Mouse (Mus musculus) CH12.LX (cell line): ENCODE results near the gene Rap1a. TPM values are rescaled to one million over a fixed set of nuclear protein-coding genes. Genes with fewer than 3 reads are reported as not detected.

ENCODE experiments used
- DNase-seq: peaks from one replicate; pipeline ENCODE4 v3.0.0-alpha.2; 2013; ENCODE audit errors: extremely low read depth
- H3K27ac ChIP-seq: 2 replicates; pipeline ENCODE4 v1.5.1; 2012; ENCODE audit warnings: low read depth, mild to moderate bottlenecking, control low read depth, moderate library complexity; ENCODE audit not compliant: insufficient read depth
- H3K27me3 ChIP-seq: replicated peaks from 2 replicates; pipeline ENCODE3; 2012; ENCODE audit warnings: inconsistent platforms
- H3K36me3 ChIP-seq, 2 experiments: replicated peaks in 1 of 2; 2 replicates each; pipeline versions ENCODE3 to v1.6.1; 2012; ENCODE audit warnings: inconsistent platforms in 1 of 2, low read length in 1 of 2, mild to moderate bottlenecking in 1 of 2, mixed read lengths in 1 of 2, moderate library complexity in 1 of 2; ENCODE audit not compliant: control insufficient read depth in 1 of 2, insufficient read depth in 1 of 2
- H3K4me1 ChIP-seq, 2 experiments: 2 replicates each; pipeline ENCODE4 v1.6.1; 2012; ENCODE audit warnings: inconsistent platforms in 1 of 2, moderate library complexity in 1 of 2; ENCODE audit not compliant: insufficient read depth in 2 of 2, control insufficient read depth in 1 of 2
- H3K4me2 ChIP-seq: 2 replicates; pipeline ENCODE4 v1.6.1; 2012; ENCODE audit warnings: low read depth, mild to moderate bottlenecking, control low read depth; ENCODE audit not compliant: poor library complexity, insufficient read depth, severe bottlenecking
- H3K4me3 ChIP-seq, 3 experiments: fragments of 150-350 bp in 1 of 3; sonication (generic) in 1 of 3; replicated peaks in 1 of 3; 2 replicates each; pipeline versions ENCODE3 to v1.5.1; 2011 to 2012; ENCODE audit warnings: low read depth in 2 of 3, low read length in 2 of 3, mild to moderate bottlenecking in 2 of 3, moderate library complexity in 2 of 3, control low read depth in 1 of 3, improper control_type of control experiment in 1 of 3, inconsistent platforms in 1 of 3, mixed read lengths in 1 of 3; ENCODE audit not compliant: poor library complexity in 1 of 3
- H3K79me2 ChIP-seq: replicated peaks from 2 replicates; pipeline ENCODE4 v1.6.1; 2012; ENCODE audit warnings: mild to moderate bottlenecking, moderate library complexity; ENCODE audit not compliant: control insufficient read depth, poor library complexity, insufficient read depth, severe bottlenecking; ENCODE audit errors: extremely low read depth
- H3K9ac ChIP-seq: 2 replicates; pipeline ENCODE4 v1.6.1; 2012; ENCODE audit warnings: low read depth, mild to moderate bottlenecking, control low read depth, moderate library complexity; ENCODE audit not compliant: insufficient read depth
- H3K9me3 ChIP-seq: replicated peaks from 2 replicates; pipeline ENCODE3; 2012; ENCODE audit warnings: low read length, inconsistent platforms, mixed read lengths
- E2F4 ChIP-seq: IDR thresholded peaks from 2 replicates; pipeline ENCODE4 v1.6.1; 2011; ENCODE audit warnings: low read depth, low read length, improper control_type of control experiment; ENCODE audit not compliant: insufficient replicate concordance
- IRF4 ChIP-seq: IDR thresholded peaks from 2 replicates; pipeline ENCODE4 v1.6.1; 2014; ENCODE audit warnings: low read depth, mild to moderate bottlenecking, inconsistent platforms, low read length, improper control_type of control experiment
- JUN ChIP-seq: IDR thresholded peaks from 2 replicates; pipeline ENCODE4 v1.6.1; 2011; ENCODE audit warnings: low read depth, mild to moderate bottlenecking, low read length, improper control_type of control experiment, moderate library complexity; ENCODE audit not compliant: insufficient read depth
- MYC ChIP-seq: IDR thresholded peaks from 2 replicates; pipeline ENCODE4 v1.6.1; 2011; ENCODE audit warnings: low read depth, mild to moderate bottlenecking, improper control_type of control experiment, low read length
- NRF1 ChIP-seq: IDR thresholded peaks from 2 replicates; pipeline ENCODE4 v1.6.1; 2014; ENCODE audit warnings: low read depth, mild to moderate bottlenecking, inconsistent platforms, low read length, improper control_type of control experiment, moderate library complexity
- POLR2AphosphoS2 ChIP-seq: IDR thresholded peaks from 2 replicates; pipeline ENCODE4 v1.6.1; 2011; ENCODE audit warnings: low read depth, low read length, improper control_type of control experiment
- TCF12 ChIP-seq: IDR thresholded peaks from 2 replicates; pipeline ENCODE4 v1.6.1; 2014; ENCODE audit warnings: low read depth, mild to moderate bottlenecking, inconsistent platforms, low read length, improper control_type of control experiment
- USF1 ChIP-seq: IDR thresholded peaks from 2 replicates; pipeline ENCODE4 v1.6.1; 2014; ENCODE audit warnings: low read depth, mild to moderate bottlenecking, inconsistent platforms, low read length, improper control_type of control experiment
- ZKSCAN1 ChIP-seq: IDR thresholded peaks from 2 replicates; pipeline ENCODE4 v1.6.1; 2012; ENCODE audit warnings: low read depth, inconsistent platforms, low read length, improper control_type of control experiment, borderline replicate concordance
- ZMIZ1 ChIP-seq: IDR thresholded peaks from 2 replicates; pipeline ENCODE4 v1.6.1; 2012; ENCODE audit warnings: low read depth, mild to moderate bottlenecking, inconsistent platforms, low read length, improper control_type of control experiment
- ZNF384 ChIP-seq: IDR thresholded peaks from 2 replicates; pipeline ENCODE4 v1.6.1; 2012; ENCODE audit warnings: low read depth, low read length, improper control_type of control experiment, inconsistent platforms
- dilution Hi-C: fragments of 300-500 bp; cut with MboI; formaldehyde crosslinking; loops from 2 replicates; pipeline ENCODE4 v1.14.3; 2020; ENCODE audit warnings: low sequenced_read_pairs; ENCODE audit not compliant: extremely low pct_unique_long_range_greater_than_20kb, extremely low pct_ligation_motif_present
- in situ Hi-C: fragments of 300-500 bp; cut with MboI; formaldehyde crosslinking; loops from 3 replicates; pipeline ENCODE4 v1.14.3; 2019; ENCODE audit warnings: low sequenced_read_pairs, low pct_ligation_motif_present, low pct_unique_long_range_greater_than_20kb, mixed read lengths
- polyA plus RNA-seq: library from polyadenylated mRNA; unstranded; fragments of >175 nt; gene quantifications from 2 replicates; pipeline ENCODE4 v1.2.1, GENCODE M21; 2012; ENCODE audit warnings: low read depth; ENCODE audit not compliant: insufficient read length
- total RNA-seq, 2 experiments: library from RNA; depleted of rRNA; stranded (reverse); fragments of 300-350 nt in 1 of 2; fragments of >200 nt in 1 of 2; gene quantifications; 2 replicates each; pipeline ENCODE4 v1.2.3; 2012 to 2014

Gene Rap1a
- total and polyA plus RNA-seq, 3 experiments = 63.3 to 250 (median 209) TPM

DNA sequence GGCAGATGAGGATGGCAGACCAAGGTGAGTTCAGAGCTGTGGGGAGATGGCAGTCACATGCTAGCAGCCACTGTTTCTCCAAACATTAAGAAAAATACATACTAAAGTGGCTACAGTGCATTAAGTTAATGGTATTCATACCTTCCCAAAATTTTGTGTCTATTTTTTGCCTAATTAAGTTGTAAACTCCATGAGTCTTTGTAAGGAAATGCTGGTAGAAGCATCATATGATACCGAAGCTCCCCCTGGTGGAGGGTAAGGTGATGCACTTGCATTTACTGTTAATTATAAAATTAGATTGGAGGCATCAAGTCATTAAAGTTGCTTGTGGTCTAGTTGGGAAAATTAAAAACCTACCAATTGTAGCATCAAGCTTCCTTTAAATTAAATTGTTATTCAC lies 75.1 kb downstream of the Rap1a start (continued):
- peak; percentile 58 for TF ChIP-seq ZNF384
- TF ChIP-seq TCF12 = no peak
- TF ChIP-seq JUN = no peak
- no peak for TF ChIP-seq ZKSCAN1
- TF ChIP-seq MYC = peak; percentile 72
- TF ChIP-seq, all 38 proteins: peak for 6

GRCm38 (mm10) chr3:105722510-105722909 lies 78.6 kb downstream of the Rap1a start:
- dilution Hi-C loops = no loop called here
- Histone ChIP-seq H3K4me3 (no peak overlapping the region), H3K4me2 (no peak overlapping the region), H3K9me3 (no peaks in the 10 kb centered on the region), H3K79me2 (no peaks in the 10 kb centered on the region), H3K27me3 (no peaks in the 10 kb centered on the region), H3K9ac (no peak overlapping the region), H3K27ac (no peak overlapping the region), H3K4me1 (peaks cover 4 to 45% of the 10 kb centered on the region in 2 experiments; a peak in 3 of 4 replicates)
- in situ Hi-C loops = loop anchor here (5.0 kb wide), 1 partner anchor 35 kb away; the partner anchor contains the start of gene Ddx20
- no peak for DNase-seq
- TF ChIP-seq ZMIZ1 = no peak
- no peak for TF ChIP-seq USF1
- no peak for TF ChIP-seq POLR2AphosphoS2
- TF ChIP-seq NRF1 = no peak
- TF ChIP-seq, all 38 proteins: peak for 0
- H3K36me3 ChIP-seq = peaks cover 15 to 37% of the 10 kb centered on the region in 2 experiments

DNA sequence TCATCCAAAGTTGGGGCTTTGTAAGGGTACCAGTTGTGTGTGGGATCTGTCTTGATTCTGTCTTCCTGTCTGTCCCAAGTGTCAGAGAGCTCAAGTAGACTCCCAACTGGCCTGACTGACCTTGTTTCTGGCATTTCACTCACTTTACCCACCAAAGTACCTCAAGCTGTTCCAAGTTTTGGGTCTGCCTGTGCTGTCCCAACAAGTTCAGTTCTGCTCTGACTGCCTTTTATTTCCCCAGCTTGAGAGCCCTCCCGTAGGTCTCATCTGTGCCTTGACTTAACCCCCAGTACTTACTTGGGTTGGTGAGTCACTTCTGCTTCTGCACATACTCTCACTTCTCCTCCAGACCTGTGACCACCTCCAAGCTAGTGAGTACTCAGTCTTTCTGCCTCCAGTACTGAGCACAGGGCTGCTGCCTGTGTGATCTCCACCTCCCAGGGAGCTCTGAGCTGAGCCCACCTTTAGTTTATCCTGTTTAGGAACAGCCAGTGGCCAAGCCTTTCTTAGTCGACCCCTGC lies 79.4 kb downstream of the Rap1a start:
- H3K4me3 ChIP-seq = no peak overlapping the region
- TF ChIP-seq E2F4 (no peak), IRF4 (peak; percentile 58)
- peak; percentile 67 for DNase-seq
- no peaks in the 10 kb centered on the region for H3K79me2 ChIP-seq
- dilution Hi-C loops (no loop called here), in situ Hi-C loops (loop anchor here (5.0 kb wide), 1 partner anchor 34 kb away; the partner anchor contains the start of gene Ddx20)
- no peak overlapping the region for H3K27ac ChIP-seq
- no peak overlapping the region for H3K4me2 ChIP-seq
- no peak overlapping the region for H3K9ac ChIP-seq
- H3K4me1 ChIP-seq = peaks cover 4 to 45% of the 10 kb centered on the region in 2 experiments; a peak in 3 of 4 replicates
- no peaks in the 10 kb centered on the region for H3K27me3 ChIP-seq
- H3K36me3 ChIP-seq = peaks cover 11 to 37% of the 10 kb centered on the region in 2 experiments
- no peaks in the 10 kb centered on the region for H3K9me3 ChIP-seq
